Mouse (Mus musculus) heart, embryonic 11.5 days (tissue): ENCODE measurements around the gene Gm3072. TPM values are rescaled to one million over a fixed set of nuclear protein-coding genes. Genes with fewer than 3 reads are reported as not detected.

ENCODE experiments used
- polyA plus RNA-seq: library from polyadenylated mRNA; unstranded; fragments of >200 nt; fragmentation: Nextera tagmentation; extraction: Ambion mirVana; gene quantifications from 2 replicates; pipeline ENCODE4 v1.2.1, GENCODE M21; 2014

Gene Gm3072
- polyA plus RNA-seq, 1 experiment from 2014 or later, result not detected

Other genes with a start within 250 kb of the Gm3072 start
- gene Gm7945, start 238.2 kb downstream of the Gm3072 start, polyA plus RNA-seq, result not detected in 2 replicates
- gene Gm6482, start 216.3 kb downstream of the Gm3072 start, polyA plus RNA-seq, result not detected in 2 replicates
- not detected in 2 replicates for gene Gm7954, start 171.1 kb downstream of the Gm3072 start, polyA plus RNA-seq
- gene Gm3486, start 135.1 kb downstream of the Gm3072 start, polyA plus RNA-seq, result not detected in 2 replicates
- not detected in 2 replicates for gene Gm7970, start 69.0 kb downstream of the Gm3072 start, polyA plus RNA-seq
- gene 1700049E17Rik2, start 51.4 kb downstream of the Gm3072 start, polyA plus RNA-seq, result not detected in 2 replicates
- gene Gm3676, start 21.9 kb upstream of the Gm3072 start, polyA plus RNA-seq, result not detected in 2 replicates
- gene Gm8068, start 77.3 kb upstream of the Gm3072 start, polyA plus RNA-seq, result not detected in 2 replicates
- gene Gm7929, start 126.0 kb upstream of the Gm3072 start, polyA plus RNA-seq, result not detected in 2 replicates
- not detected in 2 replicates for gene Gm47189, start 147.8 kb upstream of the Gm3072 start, polyA plus RNA-seq